Mouse (Mus musculus) spleen, adult 18-20 months (tissue): ENCODE data around the gene Farsa.
"Not testable (repeated sequence)": the region's sequence is repeated elsewhere in the genome, so short reads cannot be mapped to it uniquely, and the experiment has no call there.

Source experiments
- DNase-seq, 2 experiments: peaks; one replicate each; pipeline ENCODE4 v3.0.0; 2022; ENCODE audit warnings: mixed read lengths in 2 of 2

The Farsa gene

GRCm38 (mm10) chr8:84874339-84874738 is 17.6 kb downstream of the Farsa start:
- DNase-seq: no peak

GRCm38 (mm10) chr8:84877297-84878035 is 20.7 kb downstream of the Farsa start:
- no peak for DNase-seq

- no peak for DNase-seq
Observed at GRCm38 (mm10) chr8:84878915-84879314, 22.1 kb downstream of the Farsa start.

GRCm38 (mm10) chr8:84884728-84885127 is 27.9 kb downstream of the Farsa start:
- no peak for DNase-seq

GRCm38 (mm10) chr8:84888280-84888679 is 31.5 kb downstream of the Farsa start:
- no peak for DNase-seq

- no peak for DNase-seq
Observed at GRCm38 (mm10) chr8:84889141-84889540, 32.4 kb downstream of the Farsa start.

- no peak for DNase-seq
Observed at GRCm38 (mm10) chr8:84892993-84893708, 36.4 kb downstream of the Farsa start.

- peak; percentile 74 to 77 for DNase-seq
Observed at GRCm38 (mm10) chr8:84893709-84894134, 36.9 kb downstream of the Farsa start, which contains the start of gene Gcdh. Gene Gcdh (minus strand): TSS chr8:84893921.

GRCm38 (mm10) chr8:84895963-84896362 is 39.2 kb downstream of the Farsa start:
- DNase-seq: no peak

- no peak for DNase-seq
Observed at GRCm38 (mm10) chr8:84901071-84901470, 44.3 kb downstream of the Farsa start.

- DNase-seq: no peak
Observed at GRCm38 (mm10) chr8:84901752-84902151, 45.0 kb downstream of the Farsa start, which contains the start of gene Klf1. Gene Klf1 (plus strand): TSS chr8:84901928.

- DNase-seq: peak in 1 of 2 experiments; percentile 29
Observed at GRCm38 (mm10) chr8:84902367-84902919, 45.7 kb downstream of the Farsa start.

GRCm38 (mm10) chr8:84902920-84903661 is 46.3 kb downstream of the Farsa start:
- DNase-seq: peak; percentile 83 to 95

- DNase-seq: no peak
Observed at GRCm38 (mm10) chr8:84904351-84904750, 47.6 kb downstream of the Farsa start.

GRCm38 (mm10) chr8:84907037-84907436 is 50.2 kb downstream of the Farsa start:
- DNase-seq: no peak

GRCm38 (mm10) chr8:84907493-84907892 is 50.7 kb downstream of the Farsa start:
- DNase-seq: no peak

GRCm38 (mm10) chr8:84907979-84908378 is 51.2 kb downstream of the Farsa start:
- DNase-seq: not testable (repeated sequence)

- DNase-seq: peak; percentile 95 to 97
Observed at GRCm38 (mm10) chr8:84908421-84909161, 51.8 kb downstream of the Farsa start, which contains the start of gene Dnase2a. Gene Dnase2a (plus strand): TSS chr8:84908560.

- DNase-seq: no peak
Observed at GRCm38 (mm10) chr8:84909162-84909767, 52.5 kb downstream of the Farsa start.

GRCm38 (mm10) chr8:84909949-84910348 is 53.2 kb downstream of the Farsa start:
- DNase-seq: no peak

- DNase-seq: no peak
Observed at GRCm38 (mm10) chr8:84910551-84910950, 53.8 kb downstream of the Farsa start.

- DNase-seq: no peak
Observed at GRCm38 (mm10) chr8:84911854-84912253, 55.1 kb downstream of the Farsa start.
